Mouse (Mus musculus) adipocyte (in vitro differentiated cells): Measurements from ENCODE around the gene Gm47841.

Experiments used
- DNase-seq: peaks from one replicate; pipeline ENCODE4 v3.0.0-alpha.2; 2016; ENCODE audit warnings: low spot score

The Gm47841 gene

DNA sequence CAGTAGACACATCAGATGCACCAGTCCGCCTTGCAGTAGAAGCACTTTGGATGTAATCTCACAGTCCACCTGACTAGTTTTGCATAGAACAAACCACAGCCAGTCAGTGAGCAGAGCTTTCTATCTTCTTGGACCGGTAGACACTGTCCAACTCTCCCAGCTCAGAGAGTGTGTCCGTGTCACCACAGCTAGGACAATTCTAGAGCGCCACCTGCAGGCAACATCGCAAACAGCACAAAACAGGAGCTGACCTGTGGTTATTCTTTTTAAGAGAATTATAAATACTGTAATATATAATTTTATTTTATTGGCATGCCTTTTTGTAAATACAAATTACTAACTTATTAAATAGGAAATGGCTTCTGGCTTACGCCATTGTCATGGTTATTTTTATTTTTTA is 4.6 kb downstream of the Gm47841 start:
- peak; percentile 71 for DNase-seq

DNA sequence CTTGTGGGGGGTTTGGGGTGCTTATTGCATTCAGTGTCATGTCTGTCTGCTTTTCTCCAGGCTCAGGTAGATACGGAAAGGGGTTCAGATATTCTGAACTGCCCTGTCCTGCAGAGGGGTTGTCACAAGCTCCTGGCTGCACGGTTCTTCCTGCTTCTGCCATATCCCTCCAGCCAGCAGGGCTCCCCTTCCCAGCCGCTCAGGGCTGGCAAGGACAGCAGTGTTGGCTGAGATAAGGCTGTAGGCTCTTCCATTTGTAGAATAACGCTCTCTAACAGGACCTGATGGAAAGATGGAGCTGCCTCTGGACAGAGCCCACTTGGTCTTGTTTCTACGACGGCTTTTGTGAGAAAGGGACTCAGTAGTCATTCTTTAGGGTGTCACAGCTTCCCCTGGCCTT is 5.2 kb downstream of the Gm47841 start:
- DNase-seq, result no peak

GRCm38 (mm10) chr15:101039651-101040050 is 7.5 kb downstream of the Gm47841 start:
- no peak for DNase-seq

DNA sequence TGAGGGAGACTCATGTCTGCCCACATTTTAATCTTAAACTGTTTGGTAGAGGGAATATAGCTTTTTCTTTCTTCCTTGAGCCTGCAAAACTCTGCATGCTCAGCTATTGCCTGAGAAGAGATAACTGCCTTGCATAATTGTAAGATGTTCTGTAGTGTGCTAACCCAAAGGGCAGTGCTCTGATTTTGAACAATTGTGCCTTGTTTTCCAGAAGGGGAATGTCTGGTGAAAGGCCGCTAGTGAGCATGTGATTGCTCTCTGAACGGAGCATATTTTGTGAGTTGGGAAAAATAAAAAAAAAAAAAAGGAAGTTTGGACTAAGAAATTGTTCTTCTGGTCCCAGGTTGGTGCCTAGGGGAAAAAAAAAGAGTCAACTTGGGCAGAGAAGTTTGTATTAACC is 18.2 kb downstream of the Gm47841 start:
- peak; percentile 53 for DNase-seq

- no peak for DNase-seq
These were observed 35.8 kb downstream of the Gm47841 start for GRCm38 (mm10) chr15:101011352-101011751.

DNA sequence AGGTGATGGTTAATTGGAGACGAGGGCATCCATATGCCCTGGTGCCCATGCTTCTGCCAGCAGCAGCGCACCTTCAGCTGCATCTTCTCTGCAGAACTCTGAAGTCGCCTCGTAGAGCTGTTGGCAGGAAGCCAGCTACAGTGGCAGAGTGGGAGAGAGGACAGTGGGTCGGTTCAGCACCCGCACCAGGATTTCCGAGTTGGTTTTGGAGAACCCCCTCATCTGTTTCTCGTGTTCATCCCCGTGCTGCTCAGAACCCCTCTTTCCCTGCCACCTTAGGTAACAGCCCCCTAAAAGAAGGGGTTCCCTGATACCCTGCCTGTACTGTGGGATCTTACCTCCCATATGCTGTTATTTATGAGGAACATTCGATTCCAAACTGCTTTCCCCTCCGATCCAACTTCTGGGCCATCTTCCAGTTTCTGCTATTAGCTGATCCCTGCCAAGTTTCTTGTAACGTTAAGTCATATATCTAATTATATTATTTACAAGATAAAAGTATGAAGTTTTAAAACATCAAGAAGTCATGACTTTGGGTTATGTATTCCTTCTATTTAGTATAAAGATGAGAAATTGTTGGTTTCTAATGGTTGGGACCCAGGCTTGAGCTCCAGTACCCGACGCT is 38.7 kb downstream of the Gm47841 start:
- DNase-seq, result no peak

GRCm38 (mm10) chr15:101007236-101007635 is 40.0 kb downstream of the Gm47841 start:
- no peak for DNase-seq

GRCm38 (mm10) chr15:101006251-101007040 is 40.8 kb downstream of the Gm47841 start:
- no peak for DNase-seq

DNA sequence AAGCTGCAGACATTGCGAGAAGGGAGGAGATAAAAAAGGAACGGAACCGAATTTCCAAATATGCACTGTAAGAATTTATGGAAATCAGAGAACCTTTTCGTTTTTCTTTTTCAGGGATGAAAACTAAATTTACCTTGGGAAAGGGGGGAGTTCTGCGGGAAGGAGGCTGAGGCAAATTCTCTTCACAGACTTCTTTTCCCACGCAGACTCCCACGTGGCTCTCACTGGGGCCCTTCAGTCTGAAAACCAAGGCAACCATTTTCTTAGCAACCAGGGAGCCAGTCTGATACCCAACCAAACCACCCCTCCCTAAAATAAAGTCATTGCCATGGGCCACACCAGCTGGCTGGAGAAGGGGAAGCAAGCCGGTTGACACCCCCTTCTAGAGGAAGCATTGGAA is 41.5 kb downstream of the Gm47841 start:
- no peak for DNase-seq

DNA sequence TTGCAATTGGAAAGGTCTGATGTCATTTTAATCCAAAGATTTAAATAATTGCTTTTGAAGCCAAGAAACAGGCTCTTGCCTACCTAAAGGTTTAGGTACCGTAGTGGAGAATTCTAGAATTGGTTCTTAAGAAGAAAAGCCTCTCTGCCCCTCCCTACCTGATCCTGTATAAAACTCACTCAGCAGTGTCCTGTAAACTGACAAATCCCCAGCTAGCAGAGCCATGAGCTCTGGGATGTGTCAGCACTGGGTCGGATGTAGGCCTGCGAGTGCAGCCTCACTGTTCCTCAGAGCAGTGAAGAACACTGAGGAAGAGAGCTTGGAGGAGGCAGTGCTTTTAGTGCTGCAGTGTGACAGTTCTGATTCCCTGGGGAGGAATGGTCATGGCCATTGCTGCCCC is 42.7 kb downstream of the Gm47841 start:
- no peak for DNase-seq

- DNase-seq, result no peak
These were observed 44.7 kb downstream of the Gm47841 start for GRCm38 (mm10) chr15:101002466-101002865.

DNA sequence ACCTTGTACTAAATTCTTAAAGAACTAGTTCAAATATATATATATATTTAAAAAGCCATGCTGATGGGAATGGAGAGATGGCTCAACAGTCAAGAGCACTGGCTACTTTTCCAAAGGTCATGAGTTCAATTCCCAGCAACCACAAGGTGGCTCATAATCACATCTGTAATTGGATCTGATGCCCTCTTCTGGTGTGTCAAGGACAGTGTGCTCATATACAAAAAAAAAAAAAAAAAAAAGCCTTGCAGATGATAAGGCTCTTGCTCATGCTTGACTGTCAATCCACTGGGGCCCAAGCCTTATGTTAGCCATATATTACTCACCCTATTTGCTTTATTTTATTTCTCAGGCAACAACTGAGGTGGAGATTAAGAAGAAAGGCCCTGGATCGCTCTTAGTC is 45.5 kb downstream of the Gm47841 start:
- no peak for DNase-seq

GRCm38 (mm10) chr15:100997090-100997489 is 50.1 kb downstream of the Gm47841 start:
- DNase-seq, result peak; percentile 39
